Mouse (Mus musculus) brain, embryonic 14.5 days (tissue): Measurements from ENCODE around the gene Sept8.
"Not testable (repeated sequence)": the region's sequence is repeated elsewhere in the genome, so short reads cannot be mapped to it uniquely, and the experiment has no call there.

Source experiments
- CTCF ChIP-seq: fragments of 200-500 bp; IDR thresholded peaks from 2 replicates; pipeline ENCODE4 v1.5.1; 2012; ENCODE audit warnings: inconsistent platforms, mild to moderate bottlenecking, moderate library complexity, borderline replicate concordance; ENCODE audit not compliant: insufficient read depth, insufficient read length; ENCODE audit errors: extremely low read depth
- POLR2A ChIP-seq: fragments of 200-500 bp; IDR thresholded peaks from 2 replicates; pipeline ENCODE4 v1.6.1; 2012; ENCODE audit warnings: mild to moderate bottlenecking, inconsistent platforms, borderline replicate concordance; ENCODE audit not compliant: poor library complexity, insufficient read depth, insufficient read length, severe bottlenecking; ENCODE audit errors: extremely low read depth

DNA sequence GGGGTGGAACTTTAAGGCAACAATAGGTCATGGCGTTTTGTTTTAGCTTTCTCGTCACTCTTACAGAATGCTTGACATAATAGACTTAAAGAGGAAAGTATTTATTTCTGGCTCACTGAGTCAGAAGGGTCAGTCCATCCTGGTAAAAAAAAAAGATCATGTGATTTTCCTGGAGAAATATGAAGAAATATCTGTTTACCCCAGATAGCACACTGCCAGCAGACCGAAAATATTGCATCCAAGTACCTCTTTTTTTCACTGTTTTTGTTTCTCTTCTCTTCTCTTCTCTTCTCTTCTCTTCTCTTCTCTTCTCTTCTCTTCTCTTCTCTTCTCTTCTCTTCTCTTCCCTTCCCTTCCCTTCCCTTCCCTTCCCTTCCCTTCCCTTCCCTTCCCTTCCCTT is 40.9 kb downstream of the Sept8 start:
- TF ChIP-seq POLR2A, CTCF: not testable (repeated sequence)
